In genomic region chr14:32162231-32162630, GRCm38 (mm10) we compare ENCODE assay signal across 35 mouse cellular contexts. TPM values are rescaled to one million over a fixed set of nuclear protein-coding genes. Genes with fewer than 3 reads are reported as not detected.
A peak's percentile ranks its signal among the peaks of the same experiment; 100 is the strongest.
DNase-seq lines count a peak whose midpoint lies in the region; ATAC-seq and TF ChIP-seq lines count a peak whose summit lies in the region.
"Had no signal": no experiment of that assay in that cellular context is flagged by ENCODE, and none has a peak within 500 bp of the region (broad histone marks: within the 10 kb centered on the region; RNA-seq: fewer than 3 reads in every experiment).

No protein-coding gene starts in this region.

- intact Hi-C loops in left cerebral cortex, adult 2 months (cut with DNase I): no loop called here

- peaks cover 20% of the 10 kb centered on the region for H3K4me1 ChIP-seq in heart, embryonic 11.5 days (ENCODE audit: control insufficient read depth, insufficient read depth, low read length)
- H3K4me1 ChIP-seq in stomach, embryonic 15.5 days: peaks cover 26% of the 10 kb centered on the region
- 0 out of 2 replicates have a peak, but pooled peaks cover 4% of the 10 kb centered on the region for H3K4me1 ChIP-seq in stomach, postnatal 0 days (replicated peaks; ENCODE audit: control insufficient read depth, insufficient read depth)
- peaks cover 76% of the 10 kb centered on the region for H3K4me1 ChIP-seq in liver, embryonic 13.5 days (replicated peaks)

- H3K9ac ChIP-seq in heart, embryonic 11.5 days (ENCODE audit: low read depth, low read length): no peak overlapping the region
- H3K9ac ChIP-seq in stomach, embryonic 15.5 days: no peak overlapping the region
- H3K9ac ChIP-seq in stomach, postnatal 0 days (ENCODE audit: low read length): no peak overlapping the region; the same call in 1 of the 2 replicates
- H3K9ac ChIP-seq in liver, embryonic 13.5 days: peak overlapping the region; percentile 96
- H3K9ac ChIP-seq: forebrain, embryonic 13.5 days; heart, embryonic 15.5 days; hindbrain, embryonic 12.5 days; limb, embryonic 12.5 days; midbrain, embryonic 12.5 days had no signal

- 89% methylated on average over 5 of the region's 5 CpGs for WGBS in heart, embryonic 11.5 days (ENCODE audit: insufficient replicate concordance)
- WGBS in stomach, embryonic 15.5 days: 92% methylated on average over 5 of the region's 5 CpGs
- 93% methylated on average over 5 of the region's 5 CpGs for WGBS in stomach, postnatal 0 days
- 84% methylated on average over 5 of the region's 5 CpGs for WGBS in liver, embryonic 13.5 days (ENCODE audit: insufficient replicate concordance)
- 89% methylated on average over 5 of the region's 5 CpGs for WGBS in macrophage (ENCODE audit: missing documents)

- TF ChIP-seq EP300 in stomach, postnatal 0 days (optimal IDR thresholded peaks at IDR 0.05): no peak

- no peak for DNase-seq in heart, adult 8-10 months (ENCODE audit: low spot score)
- no peak for DNase-seq in stomach, postnatal 0 days (ENCODE audit: low spot score)
- DNase-seq in liver, embryonic 13.5 days: no peak
- DNase-seq in ovary, postnatal 10 days (ENCODE audit: low spot score): no peak
- no peak for DNase-seq in left cerebral cortex, adult 2 months (ENCODE audit: extremely low spot score in 1 of 2, low spot score in 2 of 2)
- DNase-seq: adrenal gland, adult 8-10 months; cerebellum, adult 9-10 months; cerebellum, postnatal 36 days; gastrocnemius, postnatal 14 days; heart, adult 18-20 months; heart, postnatal 36 days; kidney, adult 2 months; kidney, postnatal 4 days; lung, adult 2 months; lung, postnatal 10 days; retina, postnatal 1 day; right cerebral cortex, postnatal 14 days; thymus, postnatal 14 days had no signal

- TF ChIP-seq CTCF in stomach, postnatal 0 days (IDR thresholded peaks at IDR 0.05; ENCODE audit: low read depth): no peak
- no peak for TF ChIP-seq CTCF in left cerebral cortex, adult 2 months (IDR thresholded peaks at IDR 0.05)

- peak overlapping the region; percentile 6 for H3K4me2 ChIP-seq in heart, embryonic 11.5 days
- H3K4me2 ChIP-seq in stomach, embryonic 15.5 days: peak overlapping the region; percentile 78; the same call in 1 of the 2 replicates
- H3K4me2 ChIP-seq in stomach, postnatal 0 days (replicated peaks; ENCODE audit: low read depth): no peak overlapping the region
- H3K4me2 ChIP-seq in liver, embryonic 13.5 days: peak overlapping the region; percentile 79
- H3K4me2 ChIP-seq: forebrain, embryonic 13.5 days; hindbrain, embryonic 12.5 days; limb, embryonic 12.5 days; midbrain, embryonic 12.5 days; neural tube, embryonic 13.5 days had no signal

- ATAC-seq in heart, embryonic 11.5 days (replicated peaks; ENCODE audit: insufficient number of reproducible peaks, low FRiP score, low TSS enrichment): no peak
- ATAC-seq in stomach, embryonic 15.5 days (ENCODE audit: insufficient read depth, low FRiP score, low read depth): no peak
- ATAC-seq in stomach, postnatal 0 days (ENCODE audit: low FRiP score, low TSS enrichment): no peak
- ATAC-seq in liver, embryonic 13.5 days (ENCODE audit: low read depth): no peak
- ATAC-seq: forebrain, embryonic 13.5 days; hindbrain, postnatal 0 days had no signal

- H3K79me2 ChIP-seq in macrophage (ENCODE audit: inconsistent target): peaks cover 68% of the 10 kb centered on the region

- no peaks in the 10 kb centered on the region for H3K9me3 ChIP-seq in heart, embryonic 11.5 days (replicated peaks; ENCODE audit: control insufficient read depth, low read length)
- no peaks in the 10 kb centered on the region for H3K9me3 ChIP-seq in stomach, embryonic 15.5 days
- no peaks in the 10 kb centered on the region for H3K9me3 ChIP-seq in stomach, postnatal 0 days (ENCODE audit: control insufficient read depth, low read length)
- H3K9me3 ChIP-seq in liver, embryonic 13.5 days (replicated peaks): no peaks in the 10 kb centered on the region
- H3K9me3 ChIP-seq: forebrain, embryonic 13.5 days; heart, embryonic 15.5 days; hindbrain, embryonic 12.5 days; limb, embryonic 12.5 days; midbrain, embryonic 12.5 days; neural tube, embryonic 13.5 days had no signal

- no peak overlapping the region for H3K27ac ChIP-seq in heart, embryonic 11.5 days (ENCODE audit: low read depth, low read length)
- no peak overlapping the region for H3K27ac ChIP-seq in stomach, embryonic 15.5 days
- no peak overlapping the region for H3K27ac ChIP-seq in stomach, postnatal 0 days (replicated peaks)
- H3K27ac ChIP-seq in liver, embryonic 13.5 days: peak overlapping the region; percentile 98
- H3K27ac ChIP-seq in macrophage: peak overlapping the region; percentile 91
- no peak overlapping the region for H3K27ac ChIP-seq in left cerebral cortex, adult 2 months
- H3K27ac ChIP-seq: forebrain, embryonic 13.5 days; heart, embryonic 15.5 days; hindbrain, embryonic 12.5 days; hindbrain, postnatal 0 days; limb, embryonic 12.5 days; midbrain, embryonic 12.5 days; neural tube, embryonic 13.5 days had no signal

- H3K36me3 ChIP-seq in heart, embryonic 11.5 days (ENCODE audit: control insufficient read depth, insufficient read depth, low read length): no peaks in the 10 kb centered on the region
- no peaks in the 10 kb centered on the region for H3K36me3 ChIP-seq in stomach, embryonic 15.5 days
- no peaks in the 10 kb centered on the region for H3K36me3 ChIP-seq in stomach, postnatal 0 days (ENCODE audit: control insufficient read depth, insufficient read depth, low read length)
- 0 out of 2 replicates have a peak, but pooled peaks cover 6% of the 10 kb centered on the region for H3K36me3 ChIP-seq in liver, embryonic 13.5 days
- H3K36me3 ChIP-seq in macrophage (ENCODE audit: inconsistent target): no peaks in the 10 kb centered on the region
- H3K36me3 ChIP-seq: heart, embryonic 15.5 days; hindbrain, embryonic 12.5 days; midbrain, embryonic 12.5 days; neural tube, embryonic 13.5 days had no signal

- H3K27me3 ChIP-seq in heart, embryonic 11.5 days (ENCODE audit: control insufficient read depth, insufficient read depth, low read length): no peaks in the 10 kb centered on the region
- no peaks in the 10 kb centered on the region for H3K27me3 ChIP-seq in stomach, embryonic 15.5 days (replicated peaks)
- H3K27me3 ChIP-seq in stomach, postnatal 0 days (ENCODE audit: control insufficient read depth, insufficient read depth, low read length): no peaks in the 10 kb centered on the region
- H3K27me3 ChIP-seq in liver, embryonic 13.5 days: no peaks in the 10 kb centered on the region
- H3K27me3 ChIP-seq: forebrain, embryonic 13.5 days; heart, embryonic 15.5 days; hindbrain, embryonic 12.5 days; limb, embryonic 12.5 days; midbrain, embryonic 12.5 days; neural tube, embryonic 13.5 days had no signal

- H3K4me3 ChIP-seq in heart, embryonic 11.5 days (ENCODE audit: low read depth, low read length): no peak overlapping the region
- no peak overlapping the region for H3K4me3 ChIP-seq in stomach, embryonic 15.5 days (replicated peaks)
- no peak overlapping the region for H3K4me3 ChIP-seq in stomach, postnatal 0 days (ENCODE audit: low read depth, low read length)
- peak overlapping the region; percentile 89; the same call in 1 of the 2 replicates for H3K4me3 ChIP-seq in liver, embryonic 13.5 days (replicated peaks)
- H3K4me3 ChIP-seq in macrophage (ENCODE audit: inconsistent target): no peak overlapping the region
- H3K4me3 ChIP-seq in left cerebral cortex, adult 2 months: no peak overlapping the region
- H3K4me3 ChIP-seq: forebrain, embryonic 13.5 days; heart, embryonic 15.5 days; hindbrain, embryonic 12.5 days; limb, embryonic 12.5 days; midbrain, embryonic 12.5 days; neural tube, embryonic 13.5 days had no signal

RNA-seq across cellular contexts. Expression of gene Ncoa4, which starts 2.6 kb away (rescaled TPM):
- polyA plus RNA-seq in heart, embryonic 11.5 days (2014; fragmentation: Nextera tagmentation; extraction: Ambion mirVana): 145 and 157 TPM in 2 replicates
- total RNA-seq in heart, adult 8-10 months (2022): 100 to 1,000 TPM; 120 to 145 (median 131) TPM
- polyA plus RNA-seq in stomach, embryonic 15.5 days (2015; fragmentation: Nextera tagmentation; extraction: Ambion mirVana): 122 and 136 TPM in 2 replicates
- 97.2 and 100 TPM in 2 replicates for polyA plus RNA-seq in stomach, postnatal 0 days (2015; fragmentation: Nextera tagmentation; extraction: Ambion mirVana)
- polyA plus RNA-seq in liver, embryonic 13.5 days (2015; fragmentation: Nextera tagmentation; extraction: Ambion mirVana): 288 and 359 TPM in 2 replicates
- 100 to 1,000 TPM in 19 of 26 experiments, 10 to 100 TPM in 7; 23.1 to 410 (median 178) TPM for total RNA-seq in macrophage (2018; cell fraction: chromatin; rRNA removed)
- 100 to 1,000 TPM; 226 to 709 (median 397) TPM for total RNA-seq in macrophage (2018; cell fraction: cytosol; rRNA removed)
- 100 to 1,000 TPM in 24 of 26 experiments, 10 to 100 TPM in 2; 66.8 to 415 (median 233) TPM for total RNA-seq in macrophage (2018; cell fraction: nucleus; rRNA removed)
- polyA plus RNA-seq in macrophage (2018): 137 to 536 TPM (median 493 TPM) in 3 replicates
- 10 to 100 TPM; 83.6 to 98.8 TPM for total RNA-seq in left cerebral cortex, adult 2 months (2021)

RNA-seq across cellular contexts. Expression of gene Msmb, which starts 20.4 kb away (rescaled TPM):
- not detected in 2 replicates for polyA plus RNA-seq in heart, embryonic 11.5 days (2014; fragmentation: Nextera tagmentation; extraction: Ambion mirVana)
- total RNA-seq in heart, adult 8-10 months (2022): not detected
- polyA plus RNA-seq in stomach, embryonic 15.5 days (2015; fragmentation: Nextera tagmentation; extraction: Ambion mirVana): not detected in 2 replicates
- not detected in 2 replicates for polyA plus RNA-seq in stomach, postnatal 0 days (2015; fragmentation: Nextera tagmentation; extraction: Ambion mirVana)
- 0.33 and 0.45 TPM in 2 replicates for polyA plus RNA-seq in liver, embryonic 13.5 days (2015; fragmentation: Nextera tagmentation; extraction: Ambion mirVana)
- not detected for total RNA-seq in macrophage (2018; cell fraction: chromatin; rRNA removed)
- not detected for total RNA-seq in macrophage (2018; cell fraction: cytosol; rRNA removed)
- not detected for total RNA-seq in macrophage (2018; cell fraction: nucleus; rRNA removed)
- polyA plus RNA-seq in macrophage (2018): not detected in 3 replicates
- total RNA-seq in left cerebral cortex, adult 2 months (2021): not detected
- total RNA-seq: adrenal gland, adult 8-10 months; adrenal gland, postnatal 4 days; gastrocnemius, postnatal 14 days; heart, adult 18-20 months; heart, postnatal 36 days; hindbrain, postnatal 0 days; left cerebral cortex, postnatal 25 days had no signal
- polyA plus RNA-seq: embryonic facial prominence, embryonic 11.5 days; forebrain, embryonic 13.5 days; G1E; heart, embryonic 15.5 days; hindbrain, embryonic 12.5 days; hindbrain, postnatal 0 days; kidney, adult 2 months; kidney, embryonic 16.5 days; limb, embryonic 12.5 days; lung, adult 2 months; midbrain, embryonic 12.5 days; neural tube, embryonic 13.5 days; small intestine, adult 2 months; stomach, embryonic 14.5 days had no signal

RNA-seq across cellular contexts. Expression of gene Timm23, which starts 39.5 kb away (rescaled TPM):
- polyA plus RNA-seq in heart, embryonic 11.5 days (2014; fragmentation: Nextera tagmentation; extraction: Ambion mirVana): 322 and 324 TPM in 2 replicates
- total RNA-seq in heart, adult 8-10 months (2022): 100 to 1,000 TPM; 216 to 235 (median 228) TPM
- polyA plus RNA-seq in stomach, embryonic 15.5 days (2015; fragmentation: Nextera tagmentation; extraction: Ambion mirVana): 203 and 260 TPM in 2 replicates
- 218 and 234 TPM in 2 replicates for polyA plus RNA-seq in stomach, postnatal 0 days (2015; fragmentation: Nextera tagmentation; extraction: Ambion mirVana)
- 266 and 271 TPM in 2 replicates for polyA plus RNA-seq in liver, embryonic 13.5 days (2015; fragmentation: Nextera tagmentation; extraction: Ambion mirVana)
- total RNA-seq in macrophage (2018; cell fraction: chromatin; rRNA removed): 10 to 100 TPM; 25.2 to 91.4 (median 58.2) TPM
- total RNA-seq in macrophage (2018; cell fraction: cytosol; rRNA removed): 100 to 1,000 TPM in 17 of 26 experiments, 10 to 100 TPM in 9; 84.3 to 170 (median 113) TPM
- 10 to 100 TPM; 26.8 to 84.5 (median 55.8) TPM for total RNA-seq in macrophage (2018; cell fraction: nucleus; rRNA removed)
- polyA plus RNA-seq in macrophage (2018): 85.3 to 157 TPM (median 86.3 TPM) in 3 replicates
- total RNA-seq in left cerebral cortex, adult 2 months (2021): 10 to 100 TPM; 56.1 to 75.8 TPM

RNA-seq across cellular contexts. Expression of gene Parg, which starts 39.5 kb away (rescaled TPM):
- 33.4 and 36.7 TPM in 2 replicates for polyA plus RNA-seq in heart, embryonic 11.5 days (2014; fragmentation: Nextera tagmentation; extraction: Ambion mirVana)
- total RNA-seq in heart, adult 8-10 months (2022): 10 to 100 TPM; 15.4 to 21.4 (median 18.0) TPM
- polyA plus RNA-seq in stomach, embryonic 15.5 days (2015; fragmentation: Nextera tagmentation; extraction: Ambion mirVana): 34.2 and 41.6 TPM in 2 replicates
- 15.2 and 17.5 TPM in 2 replicates for polyA plus RNA-seq in stomach, postnatal 0 days (2015; fragmentation: Nextera tagmentation; extraction: Ambion mirVana)
- polyA plus RNA-seq in liver, embryonic 13.5 days (2015; fragmentation: Nextera tagmentation; extraction: Ambion mirVana): 14.6 and 18.4 TPM in 2 replicates
- 100 to 1,000 TPM in 25 of 26 experiments, 10 to 100 TPM in 1; 82.9 to 258 (median 164) TPM for total RNA-seq in macrophage (2018; cell fraction: chromatin; rRNA removed)
- total RNA-seq in macrophage (2018; cell fraction: cytosol; rRNA removed): 10 to 100 TPM; 19.7 to 36.8 (median 28.8) TPM
- total RNA-seq in macrophage (2018; cell fraction: nucleus; rRNA removed): 100 to 1,000 TPM in 5 of 26 experiments, 10 to 100 TPM in 21; 42.4 to 136 (median 72.3) TPM
- 20.5 to 23.9 TPM (median 21.0 TPM) in 3 replicates for polyA plus RNA-seq in macrophage (2018)
- total RNA-seq in left cerebral cortex, adult 2 months (2021): 10 to 100 TPM; 42.5 to 42.8 TPM

Comparison
In these comparisons a context has a peak if more than half of its experiments do, and no peak if none do; other contexts are left out.
1. H3K27ac ChIP-seq: peak in liver, embryonic 13.5 days (single experiment) and macrophage (single experiment); none in heart, embryonic 11.5 days (single experiment), stomach, embryonic 15.5 days (single experiment), stomach, postnatal 0 days (single experiment) and left cerebral cortex, adult 2 months (single experiment).